ENCODE assay signal across 8 mouse cellular contexts in the genomic region with DNA sequence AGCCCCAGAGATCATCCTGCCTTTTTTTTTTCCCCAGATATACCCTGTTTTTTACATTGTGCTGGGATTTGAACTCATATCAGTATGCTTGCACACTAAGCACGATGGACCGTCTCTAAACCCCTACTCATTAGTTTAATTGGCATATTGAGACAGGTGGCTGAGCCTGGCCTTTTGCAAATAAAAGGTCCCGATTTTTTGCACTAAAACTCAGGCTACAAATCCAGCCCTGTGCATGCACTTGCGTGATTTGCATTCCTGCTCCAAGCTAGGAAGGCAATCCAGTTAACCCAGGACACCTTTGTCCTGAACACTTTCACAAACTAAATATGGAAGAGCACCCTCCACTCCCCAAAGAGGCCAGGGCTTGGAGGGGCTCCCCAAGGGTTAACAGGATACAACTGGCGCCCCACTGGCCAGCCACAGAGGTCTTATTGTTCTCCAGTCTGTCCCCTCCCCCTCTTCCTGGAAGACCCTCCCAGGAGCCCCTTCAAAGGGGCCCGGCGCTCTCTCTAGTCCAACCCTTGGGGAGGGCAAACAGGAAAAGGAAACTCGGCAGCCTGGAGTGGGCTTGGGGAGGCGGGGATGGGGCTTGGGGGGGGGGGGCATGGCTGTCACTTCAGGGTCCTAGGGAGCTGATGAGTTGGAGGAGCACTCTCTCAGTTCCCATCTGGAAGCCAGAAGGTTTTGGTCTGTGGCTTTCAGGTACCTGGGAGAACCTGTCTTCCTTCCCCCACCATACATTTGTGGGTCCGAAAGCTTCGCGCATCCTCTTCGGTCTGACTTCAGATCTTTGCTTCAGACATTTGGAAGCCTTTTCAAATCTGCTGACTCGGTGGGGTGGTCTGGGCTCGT. TPM values are rescaled to one million over a fixed set of nuclear protein-coding genes. Genes with fewer than 3 reads are reported as not detected.
DNase-seq lines count a peak whose midpoint lies in the region; ATAC-seq and TF ChIP-seq lines count a peak whose summit lies in the region.

No protein-coding gene starts in this region.

- H3K36me3 ChIP-seq in kidney, adult 2 months (ENCODE audit: control insufficient read depth, insufficient read depth, low read length), result no peaks in the 10 kb centered on the region
- no peaks in the 10 kb centered on the region for H3K36me3 ChIP-seq in forebrain, embryonic 11.5 days (ENCODE audit: control insufficient read depth, insufficient read depth, low read length)
- H3K36me3 ChIP-seq in intestine, embryonic 14.5 days (ENCODE audit: control insufficient read depth, insufficient read depth, low read length), result no peaks in the 10 kb centered on the region

- no peak for TF ChIP-seq CTCF in kidney, adult 2 months (conservative IDR thresholded peaks at IDR 0.05; ENCODE audit: insufficient read depth, insufficient read length, low read depth, low read length)

- peak overlapping the region; percentile 57 for H3K9ac ChIP-seq in forebrain, embryonic 11.5 days (ENCODE audit: low read length)
- H3K9ac ChIP-seq in intestine, embryonic 14.5 days (ENCODE audit: low read length), result peak overlapping the region; percentile 71

- intact Hi-C loops in left cerebral cortex, postnatal 25 days (cut with DNase I), result no loop called here

- H3K4me2 ChIP-seq in forebrain, embryonic 11.5 days (ENCODE audit: low read depth, low read length, severe bottlenecking), result peak overlapping the region; percentile 65
- peak overlapping the region; percentile 87 for H3K4me2 ChIP-seq in intestine, embryonic 14.5 days (ENCODE audit: low read length)

- DNase-seq in kidney, adult 2 months, result peak; percentile 47
- no peak for DNase-seq in kidney, adult 18-20 months
- DNase-seq in forebrain, embryonic 11.5 days (ENCODE audit: low spot score), result peak; percentile 86
- peak; percentile 81 for DNase-seq in intestine, embryonic 14.5 days (ENCODE audit: low spot score)
- peak; percentile 64 to 83 for DNase-seq in lung, postnatal 4 days
- no peak for DNase-seq in urinary bladder, postnatal 10 days (ENCODE audit: low spot score)
- DNase-seq in left cerebral cortex, postnatal 25 days (ENCODE audit: low spot score in 2 of 2), result no peak

- peak overlapping the region; percentile 31 for H3K4me3 ChIP-seq in kidney, adult 2 months (ENCODE audit: insufficient read depth, low read depth, low read length)
- H3K4me3 ChIP-seq in forebrain, embryonic 11.5 days (ENCODE audit: low read depth, low read length), result peak overlapping the region; percentile 10
- H3K4me3 ChIP-seq in intestine, embryonic 14.5 days (ENCODE audit: low read depth, low read length), result peak overlapping the region; percentile 52

- H3K27me3 ChIP-seq in kidney, adult 2 months (replicated peaks; ENCODE audit: control insufficient read depth, insufficient read depth, low read length), result no peaks in the 10 kb centered on the region
- H3K27me3 ChIP-seq in forebrain, embryonic 11.5 days (ENCODE audit: control insufficient read depth, insufficient read depth, low read length), result no peaks in the 10 kb centered on the region
- H3K27me3 ChIP-seq in intestine, embryonic 14.5 days (replicated peaks; ENCODE audit: control insufficient read depth, insufficient read depth, low read length), result no peaks in the 10 kb centered on the region

- H3K9me3 ChIP-seq in forebrain, embryonic 11.5 days (ENCODE audit: control insufficient read depth, low read length), result no peaks in the 10 kb centered on the region
- no peaks in the 10 kb centered on the region for H3K9me3 ChIP-seq in intestine, embryonic 14.5 days (ENCODE audit: control insufficient read depth, low read length)

- ATAC-seq in forebrain, embryonic 11.5 days (replicated peaks; ENCODE audit: low FRiP score), result peak; percentile 81
- peak; percentile 71 for ATAC-seq in intestine, embryonic 14.5 days (replicated peaks; ENCODE audit: low FRiP score, low TSS enrichment, low read depth)
- ATAC-seq in granulocyte monocyte progenitor cell, adult 5-6 weeks (replicated peaks; ENCODE audit: poor library complexity, severe bottlenecking), result no peak

- TF ChIP-seq POLR2A in kidney, adult 2 months (IDR thresholded peaks at IDR 0.05; ENCODE audit: low read depth, low read length), result no peak

- H3K4me1 ChIP-seq in kidney, adult 2 months (ENCODE audit: control insufficient read depth, insufficient read depth, low read length), result peaks cover 16% of the 10 kb centered on the region; the same call in 1 of the 2 replicates
- H3K4me1 ChIP-seq in forebrain, embryonic 11.5 days (replicated peaks; ENCODE audit: control insufficient read depth, insufficient read depth, low read length), result peaks cover 22% of the 10 kb centered on the region
- H3K4me1 ChIP-seq in intestine, embryonic 14.5 days (replicated peaks; ENCODE audit: control insufficient read depth, insufficient read depth, low read length), result peaks cover 53% of the 10 kb centered on the region

- peak overlapping the region; percentile 86 for H3K27ac ChIP-seq in kidney, adult 2 months (ENCODE audit: insufficient read depth, low read depth, low read length)
- H3K27ac ChIP-seq in forebrain, embryonic 11.5 days (ENCODE audit: low read depth, low read length), result peak overlapping the region; percentile 91
- peak overlapping the region; percentile 99 for H3K27ac ChIP-seq in intestine, embryonic 14.5 days (ENCODE audit: low read depth)

- WGBS in kidney, adult 2 months, result 30% methylated on average over 15 of the region's 15 CpGs
- under 1% methylated on average over 14 of the region's 15 CpGs for WGBS in forebrain, embryonic 11.5 days
- WGBS in intestine, embryonic 14.5 days, result 2% methylated on average over 15 of the region's 15 CpGs

RNA-seq across cellular contexts. Expression of a gene that starts 7.1 kb away (rescaled TPM):
- 5.7 and 7.3 TPM in 2 replicates for polyA plus RNA-seq in kidney, adult 2 months (2012; rRNA removed)
- 67.3 and 68.7 TPM in 2 replicates for polyA plus RNA-seq in forebrain, embryonic 11.5 days (2014; fragmentation: Nextera tagmentation; extraction: Ambion mirVana)
- 73.2 and 75.5 TPM in 2 replicates for polyA plus RNA-seq in intestine, embryonic 14.5 days (2014; fragmentation: Nextera tagmentation; extraction: Ambion mirVana)
- 10 to 100 TPM; 10.5 to 18.3 TPM for total RNA-seq in left cerebral cortex, postnatal 25 days (2021)
- 33.3 and 44.1 TPM in 2 replicates for total RNA-seq in granulocyte monocyte progenitor cell, adult 5-6 weeks (2014; fragmentation: Nextera tagmentation)
- total RNA-seq in granulocyte monocyte progenitor cell, adult 5-6 weeks (2017), result 40.7 and 47.6 TPM in 2 replicates

RNA-seq across cellular contexts. Expression of a gene that starts 30.5 kb away (rescaled TPM):
- polyA plus RNA-seq in kidney, adult 2 months (2012; rRNA removed), result 73.7 and 98.9 TPM in 2 replicates
- 52.7 and 72.3 TPM in 2 replicates for polyA plus RNA-seq in forebrain, embryonic 11.5 days (2014; fragmentation: Nextera tagmentation; extraction: Ambion mirVana)
- 85.9 and 87.0 TPM in 2 replicates for polyA plus RNA-seq in intestine, embryonic 14.5 days (2014; fragmentation: Nextera tagmentation; extraction: Ambion mirVana)
- total RNA-seq in left cerebral cortex, postnatal 25 days (2021), result 10 to 100 TPM; 85.2 to 90.1 TPM
- 76.9 and 123 TPM in 2 replicates for total RNA-seq in granulocyte monocyte progenitor cell, adult 5-6 weeks (2014; fragmentation: Nextera tagmentation)
- 73.8 and 95.9 TPM in 2 replicates for total RNA-seq in granulocyte monocyte progenitor cell, adult 5-6 weeks (2017)

RNA-seq across cellular contexts. Expression of a gene that starts 32.1 kb away (rescaled TPM):
- polyA plus RNA-seq in kidney, adult 2 months (2012; rRNA removed), result 85.8 and 93.9 TPM in 2 replicates
- 34.6 and 37.7 TPM in 2 replicates for polyA plus RNA-seq in forebrain, embryonic 11.5 days (2014; fragmentation: Nextera tagmentation; extraction: Ambion mirVana)
- polyA plus RNA-seq in intestine, embryonic 14.5 days (2014; fragmentation: Nextera tagmentation; extraction: Ambion mirVana), result 23.7 and 25.0 TPM in 2 replicates
- 10 to 100 TPM; 97.8 to 97.9 TPM for total RNA-seq in left cerebral cortex, postnatal 25 days (2021)
- total RNA-seq in granulocyte monocyte progenitor cell, adult 5-6 weeks (2014; fragmentation: Nextera tagmentation), result 92.9 and 98.1 TPM in 2 replicates
- total RNA-seq in granulocyte monocyte progenitor cell, adult 5-6 weeks (2017), result 46.5 and 59.2 TPM in 2 replicates

RNA-seq across cellular contexts. Expression of a gene that starts 45.7 kb away (rescaled TPM):
- 3.2 and 4.1 TPM in 2 replicates for polyA plus RNA-seq in kidney, adult 2 months (2012; rRNA removed)
- 5.0 and 5.7 TPM in 2 replicates for polyA plus RNA-seq in forebrain, embryonic 11.5 days (2014; fragmentation: Nextera tagmentation; extraction: Ambion mirVana)
- 4.3 and 5.2 TPM in 2 replicates for polyA plus RNA-seq in intestine, embryonic 14.5 days (2014; fragmentation: Nextera tagmentation; extraction: Ambion mirVana)
- 1 to 10 TPM; 2.8 to 3.5 TPM for total RNA-seq in left cerebral cortex, postnatal 25 days (2021)
- total RNA-seq in granulocyte monocyte progenitor cell, adult 5-6 weeks (2014; fragmentation: Nextera tagmentation), result 82.1 and 133 TPM in 2 replicates
- 65.9 and 73.3 TPM in 2 replicates for total RNA-seq in granulocyte monocyte progenitor cell, adult 5-6 weeks (2017)

Comparison
In these comparisons a context has a peak if more than half of its experiments do, and no peak if none do; other contexts are left out.
1. DNase-seq: peak in kidney, adult 2 months (single experiment), forebrain, embryonic 11.5 days (single experiment), intestine, embryonic 14.5 days (single experiment) and lung, postnatal 4 days (2 of 2); none in kidney, adult 18-20 months (single experiment), urinary bladder, postnatal 10 days (single experiment) and left cerebral cortex, postnatal 25 days (0 of 2).
2. Peak in every context shown above with its lines, with median percentiles within 50 percentile points of each other: H3K27ac ChIP-seq and H3K4me3 ChIP-seq.